Mouse (Mus musculus): ENCODE measurements around the gene Odf2l. TPM values are rescaled to one million over a fixed set of nuclear protein-coding genes. Genes with fewer than 3 reads are reported as not detected.

Gene Odf2l
- 12.6 and 15.6 TPM in 2 replicates for total RNA-seq (2012; rRNA removed)

- TF ChIP-seq MAFK (IDR thresholded peaks at IDR 0.05; ENCODE audit: insufficient read depth, low read depth, low read length) (no peak), CHD2 (IDR thresholded peaks at IDR 0.05; ENCODE audit: low read depth, low read length) (peak; percentile 57; the same call in 1 of the 2 replicates), HCFC1 (IDR thresholded peaks at IDR 0.05; ENCODE audit: borderline replicate concordance, insufficient read depth, low read length) (peak; percentile 74), ZNF384 (IDR thresholded peaks at IDR 0.05; ENCODE audit: low read depth, low read length) (no peak), ZC3H11A (IDR thresholded peaks at IDR 0.05; ENCODE audit: borderline replicate concordance, low read depth, low read length) (no peak)
- in situ Hi-C loops (cut with MboI; ENCODE audit: low sequenced_read_pairs in 2 of 2, unreplicated experiment in 2 of 2) = no loop called here
- DNase-seq (ENCODE audit: low read depth, low spot score) = peak; percentile 93
Observed at GRCm38 (mm10) chr3:145118254-145119001, at the start of gene Odf2l. TSS of gene Odf2l (plus strand) at chr3:145118588.

GRCm38 (mm10) chr3:145068964-145069363, 49.4 kb upstream of the Odf2l start:
- in situ Hi-C loops (cut with MboI; ENCODE audit: low sequenced_read_pairs in 2 of 2, unreplicated experiment in 2 of 2) = no loop called here
- H3K27ac ChIP-seq (ENCODE audit: insufficient read depth, low read depth, low read length, poor library complexity, severe bottlenecking) = no peak overlapping the region
- no peak overlapping the region for H3K4me3 ChIP-seq (ENCODE audit: insufficient read depth in 1 of 2, low read depth in 1 of 2, low read length in 2 of 2, poor library complexity in 1 of 2, severe bottlenecking in 1 of 2)
- no peak for DNase-seq (ENCODE audit: low read depth, low spot score)
- H3K9ac ChIP-seq (ENCODE audit: insufficient read depth, low read depth, low read length, poor library complexity, severe bottlenecking) = no peak overlapping the region
- H3K36me3 ChIP-seq (ENCODE audit: control insufficient read depth, insufficient read depth, low read length, poor library complexity, severe bottlenecking) = no peaks in the 10 kb centered on the region
- H3K4me1 ChIP-seq (ENCODE audit: control insufficient read depth in 2 of 2, insufficient read depth in 2 of 2, low read length in 2 of 2, poor library complexity in 1 of 2) = no peaks in the 10 kb centered on the region
- TF ChIP-seq CHD2 (IDR thresholded peaks at IDR 0.05; ENCODE audit: low read depth, low read length) = no peak
- no peak for TF ChIP-seq ZC3H11A (IDR thresholded peaks at IDR 0.05; ENCODE audit: borderline replicate concordance, low read depth, low read length)
- TF ChIP-seq ZNF384 (IDR thresholded peaks at IDR 0.05; ENCODE audit: low read depth, low read length) = no peak
- TF ChIP-seq MAFK (IDR thresholded peaks at IDR 0.05; ENCODE audit: insufficient read depth, low read depth, low read length) = no peak
- no peak for TF ChIP-seq HCFC1 (IDR thresholded peaks at IDR 0.05; ENCODE audit: borderline replicate concordance, insufficient read depth, low read length)
- no peaks in the 10 kb centered on the region for H3K9me3 ChIP-seq (ENCODE audit: control insufficient read depth, insufficient read depth, low read depth, low read length)

More at GRCm38 (mm10) chr3:145118254-145119001, at the start of gene Odf2l:
- no peaks in the 10 kb centered on the region for H3K36me3 ChIP-seq (ENCODE audit: control insufficient read depth, insufficient read depth, low read length, poor library complexity, severe bottlenecking)
- peak within 1 kb of the TSS; percentile 98 for H3K27ac ChIP-seq (ENCODE audit: insufficient read depth, low read depth, low read length, poor library complexity, severe bottlenecking)
- H3K4me3 ChIP-seq (ENCODE audit: insufficient read depth in 1 of 2, low read depth in 1 of 2, low read length in 2 of 2, poor library complexity in 1 of 2, severe bottlenecking in 1 of 2) = peak within 1 kb of the TSS; percentile 97 to 100
- 0 out of 4 replicates have a peak, but pooled peaks cover 0 to 3% of the 10 kb centered on the region in 2 experiments for H3K4me1 ChIP-seq (ENCODE audit: control insufficient read depth in 2 of 2, insufficient read depth in 2 of 2, low read length in 2 of 2, poor library complexity in 1 of 2)
- H3K9me3 ChIP-seq (ENCODE audit: control insufficient read depth, insufficient read depth, low read depth, low read length) = no peaks in the 10 kb centered on the region
- H3K9ac ChIP-seq (ENCODE audit: insufficient read depth, low read depth, low read length, poor library complexity, severe bottlenecking) = peak within 1 kb of the TSS; percentile 98

GRCm38 (mm10) chr3:145072339-145072738, 46.0 kb upstream of the Odf2l start:
- Histone ChIP-seq H3K27ac (ENCODE audit: insufficient read depth, low read depth, low read length, poor library complexity, severe bottlenecking) (no peak overlapping the region), H3K9me3 (ENCODE audit: control insufficient read depth, insufficient read depth, low read depth, low read length) (no peaks in the 10 kb centered on the region), H3K4me1 (ENCODE audit: control insufficient read depth in 2 of 2, insufficient read depth in 2 of 2, low read length in 2 of 2, poor library complexity in 1 of 2) (no peaks in the 10 kb centered on the region), H3K4me3 (ENCODE audit: insufficient read depth in 1 of 2, low read depth in 1 of 2, low read length in 2 of 2, poor library complexity in 1 of 2, severe bottlenecking in 1 of 2) (no peak overlapping the region), H3K36me3 (ENCODE audit: control insufficient read depth, insufficient read depth, low read length, poor library complexity, severe bottlenecking) (no peaks in the 10 kb centered on the region), H3K9ac (ENCODE audit: insufficient read depth, low read depth, low read length, poor library complexity, severe bottlenecking) (no peak overlapping the region)
- DNase-seq (ENCODE audit: low read depth, low spot score) = no peak
- TF ChIP-seq CHD2 (IDR thresholded peaks at IDR 0.05; ENCODE audit: low read depth, low read length) = no peak
- TF ChIP-seq ZC3H11A (IDR thresholded peaks at IDR 0.05; ENCODE audit: borderline replicate concordance, low read depth, low read length) = no peak
- no peak for TF ChIP-seq ZNF384 (IDR thresholded peaks at IDR 0.05; ENCODE audit: low read depth, low read length)
- TF ChIP-seq MAFK (IDR thresholded peaks at IDR 0.05; ENCODE audit: insufficient read depth, low read depth, low read length) = no peak
- TF ChIP-seq HCFC1 (IDR thresholded peaks at IDR 0.05; ENCODE audit: borderline replicate concordance, insufficient read depth, low read length) = no peak
- in situ Hi-C loops (cut with MboI; ENCODE audit: low sequenced_read_pairs in 2 of 2, unreplicated experiment in 2 of 2) = no loop called here

- Histone ChIP-seq H3K4me1 (ENCODE audit: control insufficient read depth in 2 of 2, insufficient read depth in 2 of 2, low read length in 2 of 2, poor library complexity in 1 of 2) (no peaks in the 10 kb centered on the region), H3K9ac (ENCODE audit: insufficient read depth, low read depth, low read length, poor library complexity, severe bottlenecking) (no peak overlapping the region), H3K4me3 (ENCODE audit: insufficient read depth in 1 of 2, low read depth in 1 of 2, low read length in 2 of 2, poor library complexity in 1 of 2, severe bottlenecking in 1 of 2) (no peak overlapping the region), H3K27ac (ENCODE audit: insufficient read depth, low read depth, low read length, poor library complexity, severe bottlenecking) (no peak overlapping the region), H3K9me3 (ENCODE audit: control insufficient read depth, insufficient read depth, low read depth, low read length) (no peaks in the 10 kb centered on the region), H3K36me3 (ENCODE audit: control insufficient read depth, insufficient read depth, low read length, poor library complexity, severe bottlenecking) (no peaks in the 10 kb centered on the region)
- no peak for DNase-seq (ENCODE audit: low read depth, low spot score)
- in situ Hi-C loops (cut with MboI; ENCODE audit: low sequenced_read_pairs in 2 of 2, unreplicated experiment in 2 of 2) = no loop called here
- no peak for TF ChIP-seq ZNF384 (IDR thresholded peaks at IDR 0.05; ENCODE audit: low read depth, low read length)
- TF ChIP-seq ZC3H11A (IDR thresholded peaks at IDR 0.05; ENCODE audit: borderline replicate concordance, low read depth, low read length) = no peak
- TF ChIP-seq MAFK (IDR thresholded peaks at IDR 0.05; ENCODE audit: insufficient read depth, low read depth, low read length) = no peak
- no peak for TF ChIP-seq CHD2 (IDR thresholded peaks at IDR 0.05; ENCODE audit: low read depth, low read length)
Observed at GRCm38 (mm10) chr3:145078405-145078804, 40.0 kb upstream of the Odf2l start.
